ENCODE assay signal across 26 mouse cellular contexts in genomic region chr3:9133991-9134390, GRCm38 (mm10).
DNase-seq lines count a peak whose midpoint lies in the region; ATAC-seq lines count a peak whose summit lies in the region.
"Had no signal": no experiment of that assay in that cellular context is flagged by ENCODE, and none has a peak within 500 bp of the region (broad histone marks: within the 10 kb centered on the region; RNA-seq: fewer than 3 reads in every experiment).

No protein-coding gene starts in this region.

- no peaks in the 10 kb centered on the region for H3K9me3 ChIP-seq in heart, embryonic 11.5 days (replicated peaks; ENCODE audit: control insufficient read depth, low read length)
- no peaks in the 10 kb centered on the region for H3K9me3 ChIP-seq in heart, embryonic 16.5 days (replicated peaks; ENCODE audit: control insufficient read depth, low read length)
- no peaks in the 10 kb centered on the region for H3K9me3 ChIP-seq in neural tube, embryonic 12.5 days
- no peaks in the 10 kb centered on the region for H3K9me3 ChIP-seq in neural tube, embryonic 15.5 days (replicated peaks)
- H3K9me3 ChIP-seq: forebrain, embryonic 13.5 days; limb, embryonic 10.5 days; limb, embryonic 15.5 days; liver, embryonic 13.5 days; neural tube, embryonic 13.5 days had no signal

- peak overlapping the region; percentile 4; the same call in 1 of the 2 replicates for H3K4me2 ChIP-seq in heart, embryonic 11.5 days
- H3K4me2 ChIP-seq in heart, embryonic 16.5 days (ENCODE audit: low read depth, low read length), result peak overlapping the region; percentile 47
- no peak overlapping the region for H3K4me2 ChIP-seq in neural tube, embryonic 12.5 days (replicated peaks)
- no peak overlapping the region for H3K4me2 ChIP-seq in neural tube, embryonic 15.5 days
- H3K4me2 ChIP-seq: forebrain, embryonic 13.5 days; limb, embryonic 15.5 days; liver, embryonic 13.5 days; midbrain, embryonic 11.5 days; neural tube, embryonic 13.5 days had no signal

- peaks cover 3% of the 10 kb centered on the region; the same call in 1 of the 2 replicates for H3K4me1 ChIP-seq in heart, embryonic 11.5 days (ENCODE audit: control insufficient read depth, insufficient read depth, low read length)
- peaks cover 8% of the 10 kb centered on the region for H3K4me1 ChIP-seq in heart, embryonic 16.5 days (ENCODE audit: control insufficient read depth, insufficient read depth, low read length)
- H3K4me1 ChIP-seq in neural tube, embryonic 12.5 days, result no peaks in the 10 kb centered on the region
- H3K4me1 ChIP-seq in neural tube, embryonic 15.5 days, result peaks cover 6% of the 10 kb centered on the region; the same call in 1 of the 2 replicates
- H3K4me1 ChIP-seq: limb, embryonic 15.5 days; liver, embryonic 13.5 days had no signal

- 57% methylated on average over 12 of the region's 12 CpGs for WGBS in heart, embryonic 11.5 days (ENCODE audit: insufficient replicate concordance)
- WGBS in heart, embryonic 16.5 days, result 43% methylated on average over 12 of the region's 12 CpGs
- 59% methylated on average over 12 of the region's 12 CpGs for WGBS in neural tube, embryonic 12.5 days
- WGBS in neural tube, embryonic 15.5 days, result 55% methylated on average over 12 of the region's 12 CpGs

- no peak overlapping the region for H3K4me3 ChIP-seq in heart, embryonic 11.5 days (ENCODE audit: low read depth, low read length)
- no peak overlapping the region for H3K4me3 ChIP-seq in heart, embryonic 16.5 days (ENCODE audit: low read length)
- H3K4me3 ChIP-seq in neural tube, embryonic 12.5 days, result no peak overlapping the region
- no peak overlapping the region for H3K4me3 ChIP-seq in neural tube, embryonic 15.5 days (replicated peaks)
- H3K4me3 ChIP-seq: forebrain, embryonic 13.5 days; limb, embryonic 10.5 days; limb, embryonic 15.5 days; liver, embryonic 13.5 days; myocyte; neural tube, embryonic 13.5 days had no signal

- DNase-seq in heart, postnatal 4 days, result no peak
- DNase-seq in heart, adult 8-10 months (ENCODE audit: low spot score), result no peak
- no peak for DNase-seq in spleen, adult 18-20 months
- DNase-seq: cerebellum, adult 11 months; cerebellum, adult 9-10 months; cerebellum, postnatal 36 days; gastrocnemius, postnatal 10 days; kidney, postnatal 14 days; layer of hippocampus, adult 9-11 months; liver, embryonic 13.5 days; lung, adult 18-20 months; lung, postnatal 14 days; thymus, postnatal 14 days had no signal

- no peaks in the 10 kb centered on the region for H3K36me3 ChIP-seq in heart, embryonic 11.5 days (ENCODE audit: control insufficient read depth, insufficient read depth, low read length)
- no peaks in the 10 kb centered on the region for H3K36me3 ChIP-seq in heart, embryonic 16.5 days (ENCODE audit: control insufficient read depth, insufficient read depth)
- no peaks in the 10 kb centered on the region for H3K36me3 ChIP-seq in neural tube, embryonic 12.5 days
- H3K36me3 ChIP-seq in neural tube, embryonic 15.5 days, result no peaks in the 10 kb centered on the region
- H3K36me3 ChIP-seq: limb, embryonic 10.5 days; limb, embryonic 15.5 days; liver, embryonic 13.5 days; neural tube, embryonic 13.5 days had no signal

- no peak overlapping the region for H3K9ac ChIP-seq in heart, embryonic 11.5 days (ENCODE audit: low read depth, low read length)
- H3K9ac ChIP-seq in heart, embryonic 16.5 days (ENCODE audit: low read length), result peak overlapping the region; percentile 8; the same call in 1 of the 2 replicates
- H3K9ac ChIP-seq in neural tube, embryonic 12.5 days, result no peak overlapping the region
- no peak overlapping the region for H3K9ac ChIP-seq in neural tube, embryonic 15.5 days (replicated peaks)
- H3K9ac ChIP-seq: forebrain, embryonic 13.5 days; limb, embryonic 15.5 days; liver, embryonic 13.5 days; neural tube, embryonic 13.5 days had no signal

- H3K27me3 ChIP-seq in heart, embryonic 11.5 days (ENCODE audit: control insufficient read depth, insufficient read depth, low read length), result no peaks in the 10 kb centered on the region
- no peaks in the 10 kb centered on the region for H3K27me3 ChIP-seq in heart, embryonic 16.5 days (ENCODE audit: control insufficient read depth, insufficient read depth, low read length)
- H3K27me3 ChIP-seq in neural tube, embryonic 12.5 days (replicated peaks), result no peaks in the 10 kb centered on the region
- no peaks in the 10 kb centered on the region for H3K27me3 ChIP-seq in neural tube, embryonic 15.5 days (replicated peaks)
- H3K27me3 ChIP-seq: forebrain, embryonic 13.5 days; limb, embryonic 15.5 days; liver, embryonic 13.5 days; neural tube, embryonic 13.5 days had no signal

- no peak overlapping the region for H3K27ac ChIP-seq in heart, embryonic 11.5 days (ENCODE audit: low read depth, low read length)
- H3K27ac ChIP-seq in heart, embryonic 16.5 days (ENCODE audit: low read length), result no peak overlapping the region
- H3K27ac ChIP-seq in neural tube, embryonic 12.5 days, result no peak overlapping the region
- no peak overlapping the region for H3K27ac ChIP-seq in neural tube, embryonic 15.5 days (replicated peaks)
- H3K27ac ChIP-seq: forebrain, embryonic 13.5 days; hindbrain, postnatal 0 days; limb, embryonic 10.5 days; limb, embryonic 15.5 days; liver, embryonic 13.5 days; neural tube, embryonic 13.5 days had no signal

- peak; percentile 46; the same call in 1 of the 2 replicates for ATAC-seq in heart, embryonic 11.5 days (replicated peaks; ENCODE audit: insufficient number of reproducible peaks, low FRiP score, low TSS enrichment)
- ATAC-seq in heart, embryonic 16.5 days (replicated peaks; ENCODE audit: extremely low read depth, insufficient read depth, low FRiP score), result peak; percentile 49
- ATAC-seq in neural tube, embryonic 12.5 days (ENCODE audit: low FRiP score, low read depth), result 0 out of 2 replicates have a peak, but pooled peaks have one; percentile 35
- ATAC-seq in neural tube, embryonic 15.5 days (ENCODE audit: low FRiP score), result no peak
- ATAC-seq in megakaryocyte progenitor cell, adult 5-6 weeks (replicated peaks; ENCODE audit: poor library complexity), result peak; percentile 76
- ATAC-seq: forebrain, embryonic 13.5 days; hindbrain, postnatal 0 days; intestine, embryonic 16.5 days had no signal

Comparison
In these comparisons a context has a peak if more than half of its experiments do, and no peak if none do; other contexts are left out.
1. H3K4me2 ChIP-seq: peak in heart, embryonic 11.5 days (single experiment) and heart, embryonic 16.5 days (single experiment); none in neural tube, embryonic 12.5 days (single experiment) and neural tube, embryonic 15.5 days (single experiment).